ENCODE assay signal across 25 mouse cellular contexts in the genomic region with DNA sequence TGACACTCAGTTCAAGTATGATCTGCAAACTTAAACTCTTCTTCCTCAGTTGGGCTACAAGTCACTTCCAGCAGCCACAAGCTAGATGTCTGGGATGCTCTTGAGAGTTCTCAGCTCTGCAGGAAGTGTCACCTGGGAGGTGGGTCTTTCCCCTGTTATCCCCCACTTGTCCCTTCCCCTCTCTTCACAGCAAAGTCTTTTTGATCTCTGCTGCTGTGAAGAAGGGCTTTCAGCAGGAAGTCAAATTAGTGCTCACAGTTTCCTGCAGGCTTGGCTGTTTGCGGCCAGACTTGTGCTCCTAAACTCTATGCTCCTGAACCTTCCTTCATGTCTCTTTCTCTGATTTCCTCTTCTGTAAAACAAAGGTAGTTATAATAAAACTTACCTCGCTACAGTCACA. TPM values are rescaled to one million over a fixed set of nuclear protein-coding genes. Genes with fewer than 3 reads are reported as not detected.
DNase-seq lines count a peak whose midpoint lies in the region; ATAC-seq lines count a peak whose summit lies in the region.
"Had no signal": no experiment of that assay in that cellular context is flagged by ENCODE, and none has a peak within 500 bp of the region (broad histone marks: within the 10 kb centered on the region; RNA-seq: fewer than 3 reads in every experiment).

No protein-coding gene starts in this region.

- H3K27me3 ChIP-seq in kidney, embryonic 14.5 days (ENCODE audit: control insufficient read depth, insufficient read depth, low read length): no peaks in the 10 kb centered on the region
- H3K27me3 ChIP-seq: embryonic facial prominence, embryonic 12.5 days; midbrain, embryonic 15.5 days had no signal

- H3K27ac ChIP-seq in kidney, embryonic 14.5 days (ENCODE audit: low read depth, low read length): no peak overlapping the region
- H3K27ac ChIP-seq: embryonic facial prominence, embryonic 12.5 days; heart, embryonic 10.5 days; stomach, postnatal 0 days had no signal

- H3K4me2 ChIP-seq in kidney, embryonic 14.5 days (replicated peaks; ENCODE audit: low read depth, low read length): no peak overlapping the region
- H3K4me2 ChIP-seq: embryonic facial prominence, embryonic 12.5 days; midbrain, embryonic 15.5 days had no signal

- no peaks in the 10 kb centered on the region for H3K4me1 ChIP-seq in kidney, embryonic 14.5 days (ENCODE audit: control insufficient read depth, insufficient read depth, low read length)
- H3K4me1 ChIP-seq: embryonic facial prominence, embryonic 12.5 days; heart, embryonic 10.5 days; hindbrain, embryonic 10.5 days; midbrain, embryonic 15.5 days had no signal

- peak; percentile 65 for DNase-seq in CD4-positive, CD25-positive, alpha-beta regulatory T cell, adult 2 months (ENCODE audit: low read depth, low spot score)
- peak; percentile 13 to 35 for DNase-seq in thymus, adult 18-20 months
- DNase-seq in thymus, postnatal 36 days: peak; percentile 17 to 30
- no peak for DNase-seq in cerebellum, postnatal 25 days
- DNase-seq: cerebellum, adult 11 months; cerebellum, postnatal 10 days; kidney, adult 8-10 months; kidney, postnatal 14 days; lung, postnatal 4 days; right cerebral cortex, adult 18-20 months had no signal

- no peak overlapping the region for H3K4me3 ChIP-seq in kidney, embryonic 14.5 days (ENCODE audit: low read length)
- H3K4me3 ChIP-seq: embryonic facial prominence, embryonic 12.5 days; heart, embryonic 10.5 days; hindbrain, embryonic 10.5 days; midbrain, embryonic 15.5 days had no signal

- no peak overlapping the region for H3K9ac ChIP-seq in kidney, embryonic 14.5 days (ENCODE audit: low read depth, low read length)
- H3K9ac ChIP-seq: embryonic facial prominence, embryonic 12.5 days; midbrain, embryonic 15.5 days had no signal

- WGBS in kidney, embryonic 14.5 days: 16% methylated on average over 2 of the region's 2 CpGs

- no peaks in the 10 kb centered on the region for H3K36me3 ChIP-seq in kidney, embryonic 14.5 days (ENCODE audit: control insufficient read depth, insufficient read depth, low read length)
- H3K36me3 ChIP-seq: embryonic facial prominence, embryonic 12.5 days; heart, embryonic 10.5 days; hindbrain, embryonic 10.5 days; midbrain, embryonic 15.5 days had no signal

- H3K9me3 ChIP-seq in kidney, embryonic 14.5 days (ENCODE audit: control insufficient read depth, low read length): no peaks in the 10 kb centered on the region
- H3K9me3 ChIP-seq: embryonic facial prominence, embryonic 12.5 days; heart, embryonic 10.5 days; hindbrain, embryonic 10.5 days; midbrain, embryonic 15.5 days had no signal

- ATAC-seq in activated CD4-positive, CD25-positive, alpha-beta regulatory T cell, adult 4 months: peak; percentile 91
- no peak for ATAC-seq in kidney, embryonic 14.5 days (ENCODE audit: low FRiP score, low TSS enrichment)
- ATAC-seq in frontal cortex, adult (ENCODE audit: low TSS enrichment): no peak
- ATAC-seq: midbrain, embryonic 15.5 days had no signal

RNA-seq across cellular contexts. Expression of a gene that starts 0.8 kb away (rescaled TPM):
- not detected for polyA plus RNA-seq in activated CD4-positive, CD25-positive, alpha-beta regulatory T cell, adult 4 months (2017; shearing (Covaris generic))
- polyA plus RNA-seq in kidney, embryonic 14.5 days (2014; fragmentation: Nextera tagmentation; extraction: Ambion mirVana): 0.07 and 0.08 TPM in 2 replicates
- polyA plus RNA-seq: C2C12; heart, embryonic 16.5 days; limb, embryonic 11.5 days; liver, adult 2 months; liver, embryonic 16.5 days; lung, embryonic 16.5 days; stomach, postnatal 0 days; urinary bladder, adult 2 months had no signal

Comparison
In these comparisons a context has a peak if more than half of its experiments do, and no peak if none do; other contexts are left out.
1. DNase-seq: peak in CD4-positive, CD25-positive, alpha-beta regulatory T cell, adult 2 months (single experiment), thymus, adult 18-20 months (2 of 2) and thymus, postnatal 36 days (2 of 2); none in cerebellum, postnatal 25 days (0 of 2).